In the genomic region with DNA sequence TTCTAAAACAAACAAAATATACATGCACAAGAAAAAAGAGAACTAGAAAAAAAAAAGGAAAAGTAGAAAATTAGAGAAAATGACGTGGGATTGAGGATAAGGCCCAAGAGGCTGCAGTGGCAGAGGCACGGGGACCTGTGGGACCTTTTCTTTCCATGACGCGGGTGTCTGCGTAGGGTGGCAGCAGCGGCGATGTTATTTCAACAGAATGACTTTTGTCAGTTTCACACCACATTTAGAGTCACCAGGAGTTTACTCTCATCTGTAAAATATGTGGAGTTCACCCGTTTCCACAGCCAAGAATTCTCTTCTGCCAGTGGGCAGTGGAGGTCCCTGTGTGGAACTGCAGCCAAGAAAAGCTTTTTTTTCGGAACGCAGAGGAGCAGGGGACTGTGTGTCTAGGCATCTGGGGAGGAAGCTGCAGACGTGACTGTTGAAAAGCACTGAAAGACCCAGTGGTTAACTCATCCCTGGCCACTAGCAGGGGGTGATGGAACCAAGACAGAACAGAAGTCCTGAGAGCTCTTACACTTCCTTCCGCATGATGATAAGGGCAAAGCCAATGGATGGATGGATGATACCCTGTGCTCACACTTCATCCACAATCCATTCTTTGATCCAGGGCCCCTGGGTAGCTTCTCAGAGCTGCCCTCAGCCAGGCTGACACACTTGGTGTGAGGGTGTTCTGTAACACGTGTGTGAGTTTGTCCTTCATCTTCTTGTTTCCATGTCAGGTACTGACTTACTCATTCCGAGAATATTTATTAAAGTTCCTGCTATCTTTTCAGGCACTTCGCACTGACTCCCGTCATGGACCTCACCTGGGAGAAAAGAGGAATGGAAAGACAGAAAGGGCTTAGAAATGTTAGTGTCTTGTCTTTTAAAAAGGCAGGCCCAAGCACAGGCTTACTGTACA, we compare ENCODE assay signal across 13 mouse cellular contexts. TPM values are rescaled to one million over a fixed set of nuclear protein-coding genes. Genes with fewer than 3 reads are reported as not detected.
DNase-seq lines count a peak whose midpoint lies in the region; ATAC-seq lines count a peak whose summit lies in the region.
"Had no signal": no experiment of that assay in that cellular context is flagged by ENCODE, and none has a peak within 500 bp of the region (broad histone marks: within the 10 kb centered on the region; RNA-seq: fewer than 3 reads in every experiment).

No protein-coding gene starts in this region.

- H3K9me3 ChIP-seq in heart, embryonic 14.5 days (ENCODE audit: control insufficient read depth, low read length) = no peaks in the 10 kb centered on the region
- no peaks in the 10 kb centered on the region for H3K9me3 ChIP-seq in forebrain, embryonic 15.5 days
- H3K9me3 ChIP-seq: heart, embryonic 12.5 days had no signal

- H3K27me3 ChIP-seq in heart, embryonic 14.5 days (ENCODE audit: control insufficient read depth, insufficient read depth, low read length) = peaks cover 31% of the 10 kb centered on the region
- peaks cover 19% of the 10 kb centered on the region for H3K27me3 ChIP-seq in forebrain, embryonic 15.5 days

- DNase-seq in heart, adult 9 months (ENCODE audit: low spot score in 2 of 2) = no peak
- DNase-seq in lung, postnatal 4 days = peak; percentile 24 to 43
- no peak for DNase-seq in lung, postnatal 14 days
- DNase-seq in thymus, postnatal 4 days = peak; percentile 48
- DNase-seq: gastrocnemius, postnatal 25 days; kidney, postnatal 14 days; liver; right cerebral cortex, postnatal 14 days had no signal

- WGBS in heart, embryonic 14.5 days = 60% methylated on average over 16 of the region's 16 CpGs
- 79% methylated on average over 16 of the region's 16 CpGs for WGBS in forebrain, embryonic 15.5 days

- H3K27ac ChIP-seq in heart, embryonic 14.5 days (replicated peaks in 1 of 2; ENCODE audit: control insufficient read depth in 1 of 2, insufficient read depth in 1 of 2, low read depth in 2 of 2, low read length in 2 of 2) = no peak overlapping the region
- H3K27ac ChIP-seq in forebrain, embryonic 15.5 days (replicated peaks) = no peak overlapping the region

- ATAC-seq in heart, embryonic 14.5 days (ENCODE audit: insufficient number of reproducible peaks, insufficient read depth, low FRiP score, low read depth) = no peak
- peak; percentile 12 for ATAC-seq in granulocyte monocyte progenitor cell, adult 5-6 weeks (replicated peaks; ENCODE audit: poor library complexity, severe bottlenecking)
- ATAC-seq in forebrain, embryonic 15.5 days (replicated peaks) = no peak
- no peak for ATAC-seq in frontal cortex, adult (ENCODE audit: low TSS enrichment)

- no peak overlapping the region for H3K4me3 ChIP-seq in heart, embryonic 14.5 days (ENCODE audit: control insufficient read depth in 1 of 2, insufficient read depth in 1 of 2, low read depth in 1 of 2, low read length in 2 of 2)
- no peak overlapping the region for H3K4me3 ChIP-seq in forebrain, embryonic 15.5 days

- H3K36me3 ChIP-seq in heart, embryonic 14.5 days (ENCODE audit: control insufficient read depth, insufficient read depth, low read length) = no peaks in the 10 kb centered on the region
- no peaks in the 10 kb centered on the region for H3K36me3 ChIP-seq in forebrain, embryonic 15.5 days
- H3K36me3 ChIP-seq: heart, embryonic 12.5 days had no signal

- peaks cover 5 to 9% of the 10 kb centered on the region in 2 experiments for H3K4me1 ChIP-seq in heart, embryonic 14.5 days (ENCODE audit: control insufficient read depth in 2 of 2, insufficient read depth in 2 of 2, low read length in 2 of 2)
- H3K4me1 ChIP-seq in forebrain, embryonic 15.5 days = peaks cover 16% of the 10 kb centered on the region

- H3K9ac ChIP-seq in heart, embryonic 14.5 days (ENCODE audit: low read length) = no peak overlapping the region
- no peak overlapping the region for H3K9ac ChIP-seq in forebrain, embryonic 15.5 days (replicated peaks)

- 0 out of 2 replicates have a peak overlapping the region, but pooled peaks have one; percentile 95 for H3K4me2 ChIP-seq in heart, embryonic 14.5 days (ENCODE audit: low read length)
- no peak overlapping the region for H3K4me2 ChIP-seq in forebrain, embryonic 15.5 days (replicated peaks)

RNA-seq across cellular contexts. Expression of gene Dgkg, which starts 1.1 kb away (rescaled TPM):
- polyA plus RNA-seq in heart, embryonic 14.5 days (2014; fragmentation: Nextera tagmentation; extraction: Ambion mirVana) = 0.42 and 0.47 TPM in 2 replicates
- total RNA-seq in granulocyte monocyte progenitor cell, adult 5-6 weeks (2014; fragmentation: Nextera tagmentation) = 20.4 and 24.4 TPM in 2 replicates
- 12.1 and 13.4 TPM in 2 replicates for total RNA-seq in granulocyte monocyte progenitor cell, adult 5-6 weeks (2017)
- 5.8 TPM in 2 replicates for polyA plus RNA-seq in forebrain, embryonic 15.5 days (2015; fragmentation: Nextera tagmentation; extraction: Ambion mirVana)

Comparison
In these comparisons a context has a peak if more than half of its experiments do, and no peak if none do; other contexts are left out.
1. DNase-seq: peak in lung, postnatal 4 days (2 of 2) and thymus, postnatal 4 days (single experiment); none in heart, adult 9 months (0 of 2) and lung, postnatal 14 days (single experiment).